Mouse (Mus musculus) ES-Bruce4 (cell line): ENCODE data around the gene Lbx2.

Experiments used
- CTCF ChIP-seq: IDR thresholded peaks from one replicate; pipeline ENCODE4 v1.8.1; 2011; ENCODE audit warnings: low read depth, low read length
- EP300 ChIP-seq: IDR thresholded peaks from 2 replicates; pipeline ENCODE4 v1.6.1; 2011; ENCODE audit warnings: low read depth, low read length; ENCODE audit not compliant: insufficient read depth
- POLR2A ChIP-seq: IDR thresholded peaks from one replicate; pipeline ENCODE4 v1.8.1; 2011; ENCODE audit warnings: low read length; ENCODE audit not compliant: insufficient read depth

DNA sequence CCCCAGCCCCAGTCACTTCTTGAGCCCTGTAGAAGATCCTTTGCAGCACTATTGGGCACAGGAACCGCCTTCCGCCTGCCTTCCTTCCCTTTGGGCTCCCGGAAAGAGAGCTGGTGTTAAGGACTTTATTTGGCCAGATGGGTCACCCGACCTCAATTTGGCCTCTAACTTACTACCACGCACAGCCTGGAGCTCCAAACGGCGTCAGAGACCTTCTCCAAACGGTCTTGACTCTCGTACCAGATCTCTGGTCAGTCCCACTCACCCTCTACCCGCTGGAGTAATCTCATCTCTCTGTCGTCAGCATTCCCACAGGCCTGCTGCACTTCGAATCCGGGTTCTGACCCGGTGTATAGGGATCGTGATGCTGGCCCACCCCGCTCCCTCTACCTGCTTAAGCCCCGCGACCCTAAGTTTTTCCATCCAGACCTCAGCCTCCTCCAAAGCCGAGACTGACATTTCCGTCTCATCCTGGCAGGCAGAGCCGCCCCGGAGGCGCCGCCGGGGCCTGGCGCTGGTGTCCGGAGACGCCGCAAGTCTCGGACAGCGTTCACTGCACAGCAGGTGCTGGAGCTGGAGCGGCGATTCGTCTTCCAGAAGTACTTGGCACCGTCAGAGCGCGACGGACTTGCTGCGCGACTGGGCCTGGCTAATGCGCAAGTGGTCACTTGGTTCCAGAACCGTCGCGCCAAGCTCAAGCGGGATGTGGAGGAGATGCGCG lies 1.2 kb downstream of the Lbx2 start:
- TF ChIP-seq EP300: no peak
- TF ChIP-seq POLR2A: no peak
- TF ChIP-seq CTCF: no peak
